Mouse (Mus musculus): ENCODE measurements around the gene Cplane1. TPM values are rescaled to one million over a fixed set of nuclear protein-coding genes. Genes with fewer than 3 reads are reported as not detected.
"Not testable (repeated sequence)": the region's sequence is repeated elsewhere in the genome, so short reads cannot be mapped to it uniquely, and the experiment has no call there.

Cplane1 gene
- total and polyA plus RNA-seq, 3 experiments: 0.94 to 16.5 (median 10.9) TPM

GRCm38 (mm10) chr15:8265946-8266345 lies 97.0 kb downstream of the Cplane1 start:
- Histone ChIP-seq H3K27me3 (ENCODE audit: insufficient read depth, low read length) (no peaks in the 10 kb centered on the region), H3K4me3 (ENCODE audit: low read depth, low read length) (no peak overlapping the region), H3K36me3 (replicated peaks) (peaks cover 5% of the 10 kb centered on the region), H3K9me3 (replicated peaks) (no peaks in the 10 kb centered on the region), H3K4me1 (ENCODE audit: insufficient read depth, low read depth, low read length) (no peaks in the 10 kb centered on the region)
- DNase-seq (ENCODE audit: low spot score) (no peak), ATAC-seq (ENCODE audit: extremely low read depth, insufficient number of reproducible peaks, low FRiP score, poor library complexity, severe bottlenecking) (no peak)
- TF ChIP-seq TAL1 (conservative IDR thresholded peaks at IDR 0.05; ENCODE audit: low read depth, low read length) (no peak), CTCF (IDR thresholded peaks at IDR 0.05; ENCODE audit: low read depth, low read length) (no peak)

DNA sequence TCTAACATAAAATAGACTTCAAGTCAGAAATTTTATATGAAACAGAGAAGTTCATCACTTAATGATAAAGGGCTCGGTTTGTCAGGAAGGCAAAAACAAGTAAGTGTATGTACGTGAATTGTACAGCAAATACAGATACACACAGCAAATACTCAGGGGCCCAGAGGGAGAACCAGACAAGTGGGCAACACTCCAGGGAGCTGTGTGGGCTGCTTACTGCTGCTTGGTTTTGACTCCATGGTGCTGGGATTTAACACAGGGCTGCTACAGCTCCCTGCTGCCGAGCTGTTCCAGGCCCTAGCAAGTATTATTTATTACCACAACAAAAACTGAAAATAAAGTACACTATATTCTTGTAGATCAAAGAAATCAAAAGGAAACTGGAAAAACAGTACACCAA lies 98.3 kb downstream of the Cplane1 start:
- DNase-seq (ENCODE audit: low spot score): no peak
- Histone ChIP-seq H3K27me3 (ENCODE audit: insufficient read depth, low read length) (no peaks in the 10 kb centered on the region), H3K9me3 (replicated peaks) (no peaks in the 10 kb centered on the region), H3K36me3 (replicated peaks) (peaks cover 5% of the 10 kb centered on the region), H3K4me3 (ENCODE audit: low read depth, low read length) (no peak overlapping the region), H3K4me1 (ENCODE audit: insufficient read depth, low read depth, low read length) (no peaks in the 10 kb centered on the region)
- no peak for ATAC-seq (ENCODE audit: extremely low read depth, insufficient number of reproducible peaks, low FRiP score, poor library complexity, severe bottlenecking)
- TF ChIP-seq POLR2AphosphoS5 (IDR thresholded peaks at IDR 0.05; ENCODE audit: insufficient replicate concordance, low read depth, low read length) (no peak), TAL1 (conservative IDR thresholded peaks at IDR 0.05; ENCODE audit: low read depth, low read length) (no peak), GATA1 (IDR thresholded peaks at IDR 0.05; ENCODE audit: borderline replicate concordance, low read length) (no peak), CTCF (IDR thresholded peaks at IDR 0.05; ENCODE audit: low read depth, low read length) (no peak), GATA2 (IDR thresholded peaks at IDR 0.05; ENCODE audit: borderline replicate concordance, low read depth, low read length) (no peak)

- no peaks in the 10 kb centered on the region for H3K27me3 ChIP-seq (ENCODE audit: insufficient read depth, low read length)
- no peak for DNase-seq (ENCODE audit: low spot score)
- TF ChIP-seq POLR2AphosphoS5 (IDR thresholded peaks at IDR 0.05; ENCODE audit: insufficient replicate concordance, low read depth, low read length) (no peak), GATA2 (IDR thresholded peaks at IDR 0.05; ENCODE audit: borderline replicate concordance, low read depth, low read length) (no peak), GATA1 (IDR thresholded peaks at IDR 0.05; ENCODE audit: borderline replicate concordance, low read length) (no peak), CTCF (IDR thresholded peaks at IDR 0.05; ENCODE audit: low read depth, low read length) (no peak)
- peaks cover 2% of the 10 kb centered on the region for H3K36me3 ChIP-seq (replicated peaks)
- ATAC-seq (ENCODE audit: extremely low read depth, insufficient number of reproducible peaks, low FRiP score, poor library complexity, severe bottlenecking): no peak
- H3K4me3 ChIP-seq (ENCODE audit: low read depth, low read length): no peak overlapping the region
- H3K9me3 ChIP-seq (replicated peaks): no peaks in the 10 kb centered on the region
- no peaks in the 10 kb centered on the region for H3K4me1 ChIP-seq (ENCODE audit: insufficient read depth, low read depth, low read length)
Measured at GRCm38 (mm10) chr15:8268231-8268630, 99.3 kb downstream of the Cplane1 start.

- TF ChIP-seq POLR2AphosphoS5 (IDR thresholded peaks at IDR 0.05; ENCODE audit: insufficient replicate concordance, low read depth, low read length) (no peak), CTCF (IDR thresholded peaks at IDR 0.05; ENCODE audit: low read depth, low read length) (no peak), TAL1 (conservative IDR thresholded peaks at IDR 0.05; ENCODE audit: low read depth, low read length) (no peak), GATA2 (IDR thresholded peaks at IDR 0.05; ENCODE audit: borderline replicate concordance, low read depth, low read length) (no peak), GATA1 (IDR thresholded peaks at IDR 0.05; ENCODE audit: borderline replicate concordance, low read length) (no peak)
- Histone ChIP-seq H3K9me3 (replicated peaks) (peaks cover 4% of the 10 kb centered on the region), H3K4me3 (ENCODE audit: low read depth, low read length) (no peak overlapping the region), H3K36me3 (replicated peaks) (peaks cover 2% of the 10 kb centered on the region), H3K4me1 (ENCODE audit: insufficient read depth, low read depth, low read length) (no peaks in the 10 kb centered on the region; the same call in 1 of the 2 replicates), H3K27me3 (ENCODE audit: insufficient read depth, low read length) (no peaks in the 10 kb centered on the region)
- no peak for DNase-seq (ENCODE audit: low spot score)
- ATAC-seq (ENCODE audit: extremely low read depth, insufficient number of reproducible peaks, low FRiP score, poor library complexity, severe bottlenecking): no peak
Measured at GRCm38 (mm10) chr15:8271952-8272351, 103.0 kb downstream of the Cplane1 start.

- H3K36me3 ChIP-seq (replicated peaks); ATAC-seq (ENCODE audit: extremely low read depth, insufficient number of reproducible peaks, low FRiP score, poor library complexity, severe bottlenecking); H3K9me3 ChIP-seq (replicated peaks); H3K4me1 ChIP-seq (ENCODE audit: insufficient read depth, low read depth, low read length); H3K4me3 ChIP-seq (ENCODE audit: low read depth, low read length); DNase-seq (ENCODE audit: low spot score); H3K27me3 ChIP-seq (ENCODE audit: insufficient read depth, low read length): not testable (repeated sequence)
Measured at GRCm38 (mm10) chr15:8277916-8278315, 109.0 kb downstream of the Cplane1 start.

DNA sequence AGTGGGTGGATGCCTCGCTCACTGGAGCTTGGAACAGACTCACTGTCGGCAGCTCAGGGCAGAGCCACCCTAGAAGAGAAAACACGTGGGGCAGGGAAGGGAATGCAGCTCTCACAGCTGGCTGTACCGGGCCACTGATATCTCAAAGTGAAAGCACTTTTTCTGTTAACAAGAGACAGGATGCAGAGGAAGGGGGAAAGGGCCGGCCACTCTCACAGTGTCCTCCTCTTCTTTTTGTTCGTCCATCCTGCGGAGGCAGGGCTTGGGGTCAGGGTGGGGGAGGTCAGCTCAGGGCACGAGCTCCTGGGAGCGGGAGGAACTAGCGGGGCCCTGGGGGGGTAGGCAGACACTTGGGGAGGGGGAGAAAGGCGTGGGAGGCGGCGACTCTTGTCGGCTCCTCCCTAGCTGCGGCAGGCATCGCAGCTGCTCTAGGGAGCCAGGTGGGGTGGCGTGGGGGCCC lies 110.4 kb downstream of the Cplane1 start:
- no peak for DNase-seq (ENCODE audit: low spot score)
- TF ChIP-seq TAL1 (conservative IDR thresholded peaks at IDR 0.05; ENCODE audit: low read depth, low read length) (no peak), CTCF (IDR thresholded peaks at IDR 0.05; ENCODE audit: low read depth, low read length) (no peak), POLR2AphosphoS5 (IDR thresholded peaks at IDR 0.05; ENCODE audit: insufficient replicate concordance, low read depth, low read length) (no peak), GATA2 (IDR thresholded peaks at IDR 0.05; ENCODE audit: borderline replicate concordance, low read depth, low read length) (no peak), GATA1 (IDR thresholded peaks at IDR 0.05; ENCODE audit: borderline replicate concordance, low read length) (no peak)
- no peak overlapping the region; the same call in 1 of the 2 replicates for H3K4me3 ChIP-seq (ENCODE audit: low read depth, low read length)
- no peak for ATAC-seq (ENCODE audit: extremely low read depth, insufficient number of reproducible peaks, low FRiP score, poor library complexity, severe bottlenecking)
- no peaks in the 10 kb centered on the region; the same call in none of the 2 replicates for H3K4me1 ChIP-seq (ENCODE audit: insufficient read depth, low read depth, low read length)
- H3K36me3 ChIP-seq (replicated peaks): no peaks in the 10 kb centered on the region
- peaks cover 4% of the 10 kb centered on the region for H3K9me3 ChIP-seq (replicated peaks)
- peaks cover 3% of the 10 kb centered on the region; the same call in 1 of the 2 replicates for H3K27me3 ChIP-seq (ENCODE audit: insufficient read depth, low read length)
